Mouse (Mus musculus) retina, embryonic 14.5 days (tissue): ENCODE measurements at regions not wholly inside any gene's neighbourhood (a gene's known extent, or its start where the extent isn't known, plus 50 kb on each side); places are given as distances from the start of the nearest gene placed in this dataset.
A peak's percentile ranks its signal among the peaks of the same experiment; 100 is the strongest.

ENCODE experiments used
- DNase-seq: peaks from one replicate; pipeline ENCODE4 v3.0.0-alpha.2; 2015; ENCODE audit warnings: low spot score

- peak; percentile 58 for DNase-seq
Observed at GRCm38 (mm10) chr8:41648276-41648675, 231.4 kb upstream of the Frg1 start.

DNA sequence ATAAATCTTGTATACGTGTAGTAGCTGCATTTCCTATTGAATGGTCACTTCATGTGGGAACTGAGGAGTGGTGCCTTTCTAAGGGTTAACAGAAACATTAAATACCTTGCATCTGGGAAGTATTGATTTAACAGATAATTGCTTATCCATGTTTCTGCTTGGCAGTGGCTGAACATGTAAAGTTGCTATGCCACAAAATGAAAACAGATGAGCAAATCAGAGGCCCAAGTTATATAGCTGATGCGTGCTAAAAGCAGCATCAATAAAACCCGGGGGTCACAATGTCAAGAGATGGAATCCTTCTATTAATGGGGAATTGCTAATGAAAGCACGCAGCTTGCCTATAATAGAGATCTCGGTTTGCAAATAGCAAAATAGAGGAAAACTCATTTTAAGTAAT, 227.8 kb upstream of the Frg1 start:
- DNase-seq, result no peak

DNA sequence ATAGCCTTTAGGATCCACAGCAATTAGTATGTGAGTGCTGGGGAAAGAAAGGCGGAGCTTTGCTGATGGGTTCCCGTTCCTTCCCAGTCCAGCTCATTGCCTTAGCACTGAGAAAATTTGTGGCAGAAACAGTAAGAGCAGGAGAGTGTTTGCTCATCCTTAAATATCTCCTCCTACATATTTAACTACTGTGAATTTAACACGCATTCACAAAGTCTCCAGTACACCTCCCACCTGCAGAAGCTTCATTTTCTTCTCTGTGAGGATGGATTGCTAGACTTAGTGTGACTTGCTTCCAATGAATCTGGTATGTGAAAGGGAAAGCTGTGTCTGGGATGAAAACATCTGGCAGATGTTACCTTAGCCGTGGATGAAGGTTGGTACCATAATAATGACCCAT, 207.0 kb upstream of the Frg1 start:
- no peak for DNase-seq

- no peak for DNase-seq
Observed at GRCm38 (mm10) chr8:41600255-41600654, 183.4 kb upstream of the Frg1 start.

GRCm38 (mm10) chr8:41594446-41594845, 177.6 kb upstream of the Frg1 start:
- DNase-seq, result peak; percentile 57

- peak; percentile 48 for DNase-seq
Observed at GRCm38 (mm10) chr8:41593666-41594042, 176.8 kb upstream of the Frg1 start.

- no peak for DNase-seq
Observed at GRCm38 (mm10) chr8:41592741-41593665, 176.1 kb upstream of the Frg1 start.

DNA sequence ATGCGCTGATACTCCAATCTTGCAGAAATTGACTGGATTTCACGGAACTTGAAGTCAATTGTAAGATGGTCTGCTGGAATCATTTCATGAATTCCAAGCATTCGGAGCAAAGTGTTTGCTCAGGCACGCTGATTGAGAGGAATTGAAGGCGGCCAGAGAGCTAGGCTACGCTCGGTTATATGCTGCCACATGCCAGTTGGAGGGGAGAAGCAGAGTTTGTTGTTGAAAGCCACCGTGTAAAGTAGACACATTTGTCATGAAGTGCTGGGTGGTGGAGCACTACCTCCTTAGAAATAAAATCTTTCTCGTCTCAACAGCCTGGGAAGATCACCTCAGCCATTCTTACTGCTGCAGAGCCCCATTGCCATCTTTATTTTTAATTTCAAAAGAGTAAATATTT, 175.3 kb upstream of the Frg1 start:
- DNase-seq, result no peak

DNA sequence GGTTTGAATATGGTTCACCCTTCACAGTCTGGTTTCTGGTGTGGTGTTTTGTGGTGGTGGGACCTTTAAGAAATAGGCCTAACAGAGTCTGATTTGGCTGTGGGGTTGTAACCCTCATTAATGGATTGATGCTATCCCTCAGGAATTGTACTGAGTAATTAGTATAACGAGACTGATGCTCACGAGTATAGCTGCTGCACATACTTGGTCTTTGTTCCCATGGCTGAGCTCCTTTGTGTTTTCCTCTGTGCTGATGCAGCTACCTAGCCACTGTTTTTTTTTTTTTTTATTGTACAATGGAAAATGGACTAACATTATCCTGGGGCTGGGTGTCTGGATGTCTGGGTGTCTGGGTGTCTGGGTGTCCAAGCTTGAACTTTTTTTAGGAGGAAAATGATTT, 171.3 kb upstream of the Frg1 start:
- DNase-seq, result peak; percentile 39

DNA sequence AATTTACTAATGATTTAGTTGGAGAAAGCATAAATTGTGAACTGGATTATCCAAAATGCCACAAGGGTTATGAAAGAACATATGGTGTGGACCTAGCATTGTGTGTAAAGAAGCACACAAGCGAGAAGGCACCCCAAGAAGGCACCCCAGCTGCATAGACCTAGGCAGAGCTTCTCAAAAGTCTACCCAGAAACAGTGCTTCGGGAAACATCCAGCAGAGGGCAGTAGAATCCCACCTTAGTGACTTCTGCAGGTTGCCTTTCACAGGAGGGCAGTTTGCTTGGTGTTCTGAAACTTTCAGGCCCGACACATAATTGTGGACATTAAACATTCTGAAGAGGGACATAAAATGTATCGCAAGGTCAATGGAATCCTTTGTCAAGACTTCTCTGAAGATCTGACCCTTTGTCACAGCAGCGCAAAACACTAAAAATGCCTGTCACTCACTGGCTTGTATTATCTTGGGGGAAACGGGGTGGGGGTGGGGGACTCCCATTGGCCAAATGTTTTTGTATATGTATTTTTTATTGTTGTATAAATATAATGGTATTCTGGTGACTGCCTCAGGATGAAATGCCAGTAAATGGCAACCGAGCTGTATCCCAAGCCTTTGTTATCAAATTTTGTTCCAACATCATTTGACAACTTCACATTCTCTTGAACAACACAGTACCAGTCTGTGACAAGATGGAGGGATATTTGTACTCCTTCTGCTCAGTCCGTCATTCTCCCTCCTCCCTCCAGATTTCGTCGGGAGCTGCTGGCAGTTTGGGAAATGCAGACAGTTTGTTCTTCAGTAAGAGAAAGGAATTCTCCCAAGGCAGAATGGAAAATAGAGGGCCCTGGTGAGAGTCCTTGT, 156.4 kb upstream of the Frg1 start:
- peak; percentile 93 for DNase-seq

- peak; percentile 72 for DNase-seq
Observed at GRCm38 (mm10) chr8:41570566-41570965, 153.7 kb upstream of the Frg1 start.

DNA sequence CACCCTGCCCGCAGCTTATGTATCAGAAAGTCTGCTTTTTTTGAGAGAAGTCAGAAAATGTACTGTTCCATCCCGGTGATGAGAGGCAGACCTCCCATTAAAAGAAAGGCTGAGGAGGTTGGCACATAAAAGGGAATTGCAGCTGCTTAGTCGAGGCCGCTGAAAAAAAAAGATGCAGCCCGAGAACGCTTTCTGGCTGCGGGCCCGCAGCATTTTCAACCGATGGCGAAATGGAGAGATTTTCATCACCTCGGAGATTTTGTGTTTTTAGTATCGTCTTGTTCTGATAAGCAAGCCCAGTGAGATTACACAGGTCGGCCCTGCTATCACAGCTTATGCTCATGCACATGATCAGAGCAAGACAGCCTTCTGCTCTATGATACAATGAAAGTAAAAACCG, 145.1 kb upstream of the Frg1 start:
- no peak for DNase-seq

GRCm38 (mm10) chr8:41556819-41557218, 139.9 kb upstream of the Frg1 start:
- DNase-seq, result no peak

- DNase-seq, result no peak
Observed at GRCm38 (mm10) chr8:41552747-41553534, 136.1 kb upstream of the Frg1 start.

DNA sequence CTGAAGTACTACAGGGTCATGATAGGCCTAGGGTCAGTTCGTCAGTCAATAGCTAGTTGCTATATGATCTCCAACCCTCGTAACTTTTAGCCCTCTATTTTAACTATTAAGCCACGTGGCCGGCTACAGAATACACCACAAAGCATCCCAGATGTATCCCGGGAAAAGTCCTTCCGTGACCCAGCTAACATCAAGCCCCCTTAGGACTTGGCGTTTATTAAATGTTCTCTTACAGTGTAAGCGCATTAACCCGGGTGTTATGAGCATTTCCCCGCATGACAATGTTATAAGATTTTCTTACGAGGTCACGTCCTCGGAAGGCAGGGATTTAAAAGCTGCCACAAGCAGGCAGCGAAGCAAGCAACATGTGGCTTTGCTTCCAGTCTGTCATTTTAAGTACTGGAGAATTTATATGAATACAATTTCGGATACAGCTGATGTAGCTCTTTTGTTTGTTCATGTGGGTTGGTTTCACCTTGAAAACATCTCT, 135.1 kb upstream of the Frg1 start:
- DNase-seq, result no peak

GRCm38 (mm10) chr8:41550095-41550420, 133.2 kb upstream of the Frg1 start:
- DNase-seq, result no peak

- no peak for DNase-seq
Observed at GRCm38 (mm10) chr8:41549220-41550094, 132.6 kb upstream of the Frg1 start.

GRCm38 (mm10) chr8:41547730-41548368, 131.0 kb upstream of the Frg1 start:
- DNase-seq, result no peak

DNA sequence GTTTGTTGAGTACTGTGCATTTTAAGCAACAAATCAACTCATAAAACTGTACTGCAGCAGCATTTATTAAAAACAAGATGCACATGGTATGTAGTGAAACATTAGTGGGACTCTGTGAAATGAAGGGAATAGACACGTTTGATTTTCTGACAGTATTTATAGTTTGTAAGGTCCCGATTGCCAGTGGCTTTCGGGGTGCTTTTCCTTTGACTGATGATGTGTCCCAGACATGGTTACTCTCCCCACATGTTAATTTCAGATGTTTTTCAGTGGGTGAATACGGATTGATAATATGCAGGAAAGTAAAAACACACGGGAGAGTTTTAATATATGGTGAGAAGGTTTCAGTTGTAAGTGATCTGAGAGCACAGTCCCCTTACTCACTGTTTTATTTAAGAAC, 115.3 kb upstream of the Frg1 start:
- DNase-seq, result no peak

GRCm38 (mm10) chr8:41529581-41529980, 112.7 kb upstream of the Frg1 start:
- DNase-seq, result no peak

- DNase-seq, result no peak
Observed at GRCm38 (mm10) chr8:41526283-41526682, 109.4 kb upstream of the Frg1 start.
